Mouse (Mus musculus): Measurements from ENCODE around the gene Bpgm. TPM values are rescaled to one million over a fixed set of nuclear protein-coding genes. Genes with fewer than 3 reads are reported as not detected.

Gene Bpgm
- total RNA-seq, 2 experiments from 2014 or later = 70.7 to 78.1 TPM

- no peak for DNase-seq (ENCODE audit: extremely low spot score in 1 of 2, low spot score in 1 of 2)
These were observed 7.4 kb downstream of the Bpgm start for GRCm38 (mm10) chr6:34483390-34483789.

- no peak for DNase-seq (ENCODE audit: extremely low spot score in 1 of 2, low spot score in 1 of 2)
These were observed 7.8 kb downstream of the Bpgm start for GRCm38 (mm10) chr6:34483811-34484210.

GRCm38 (mm10) chr6:34486071-34486626 is 10.1 kb downstream of the Bpgm start:
- DNase-seq (ENCODE audit: extremely low spot score in 1 of 2, low spot score in 1 of 2) = no peak

- no peak for DNase-seq (ENCODE audit: extremely low spot score in 1 of 2, low spot score in 1 of 2)
These were observed 17.5 kb downstream of the Bpgm start for GRCm38 (mm10) chr6:34493327-34494095.

- DNase-seq (ENCODE audit: extremely low spot score in 1 of 2, low spot score in 1 of 2) = no peak
These were observed 19.1 kb downstream of the Bpgm start for GRCm38 (mm10) chr6:34495140-34495551.

- no peak for DNase-seq (ENCODE audit: extremely low spot score in 1 of 2, low spot score in 1 of 2)
These were observed 22.1 kb downstream of the Bpgm start for GRCm38 (mm10) chr6:34497991-34498625.

- DNase-seq (ENCODE audit: extremely low spot score in 1 of 2, low spot score in 1 of 2) = no peak
These were observed 26.3 kb downstream of the Bpgm start for GRCm38 (mm10) chr6:34502291-34502690.

GRCm38 (mm10) chr6:34505957-34506356 is 29.9 kb downstream of the Bpgm start:
- no peak for DNase-seq (ENCODE audit: extremely low spot score in 1 of 2, low spot score in 1 of 2)

- DNase-seq (ENCODE audit: extremely low spot score in 1 of 2, low spot score in 1 of 2) = no peak
These were observed 31.6 kb downstream of the Bpgm start for GRCm38 (mm10) chr6:34507581-34507980.

GRCm38 (mm10) chr6:34508016-34508415 is 32.0 kb downstream of the Bpgm start:
- DNase-seq (ENCODE audit: extremely low spot score in 1 of 2, low spot score in 1 of 2) = no peak

GRCm38 (mm10) chr6:34510277-34510676 is 34.3 kb downstream of the Bpgm start:
- no peak for DNase-seq (ENCODE audit: extremely low spot score in 1 of 2, low spot score in 1 of 2)

- DNase-seq (ENCODE audit: extremely low spot score in 1 of 2, low spot score in 1 of 2) = no peak
These were observed 35.4 kb downstream of the Bpgm start for GRCm38 (mm10) chr6:34511410-34511809.

GRCm38 (mm10) chr6:34512741-34513140 is 36.7 kb downstream of the Bpgm start:
- no peak for DNase-seq (ENCODE audit: extremely low spot score in 1 of 2, low spot score in 1 of 2)

GRCm38 (mm10) chr6:34514655-34515054 is 38.6 kb downstream of the Bpgm start:
- DNase-seq (ENCODE audit: extremely low spot score in 1 of 2, low spot score in 1 of 2) = no peak

- no peak for DNase-seq (ENCODE audit: extremely low spot score in 1 of 2, low spot score in 1 of 2)
These were observed 39.2 kb downstream of the Bpgm start for GRCm38 (mm10) chr6:34515098-34515782.

- no peak for DNase-seq (ENCODE audit: extremely low spot score in 1 of 2, low spot score in 1 of 2)
These were observed 39.7 kb downstream of the Bpgm start for GRCm38 (mm10) chr6:34515783-34516099.

GRCm38 (mm10) chr6:34517750-34518149 is 41.7 kb downstream of the Bpgm start:
- DNase-seq (ENCODE audit: extremely low spot score in 1 of 2, low spot score in 1 of 2) = no peak

- DNase-seq (ENCODE audit: extremely low spot score in 1 of 2, low spot score in 1 of 2) = no peak
These were observed 43.1 kb downstream of the Bpgm start for GRCm38 (mm10) chr6:34519087-34519486.

- DNase-seq (ENCODE audit: extremely low spot score in 1 of 2, low spot score in 1 of 2) = no peak
These were observed 44.5 kb downstream of the Bpgm start for GRCm38 (mm10) chr6:34520491-34520890.

- no peak for DNase-seq (ENCODE audit: extremely low spot score in 1 of 2, low spot score in 1 of 2)
These were observed 44.9 kb downstream of the Bpgm start for GRCm38 (mm10) chr6:34520912-34521311.

- DNase-seq (ENCODE audit: extremely low spot score in 1 of 2, low spot score in 1 of 2) = no peak
These were observed 47.5 kb downstream of the Bpgm start for GRCm38 (mm10) chr6:34523476-34523875.
